Comparison of ENCODE assay signal across 15 mouse cellular contexts in the genomic region with DNA sequence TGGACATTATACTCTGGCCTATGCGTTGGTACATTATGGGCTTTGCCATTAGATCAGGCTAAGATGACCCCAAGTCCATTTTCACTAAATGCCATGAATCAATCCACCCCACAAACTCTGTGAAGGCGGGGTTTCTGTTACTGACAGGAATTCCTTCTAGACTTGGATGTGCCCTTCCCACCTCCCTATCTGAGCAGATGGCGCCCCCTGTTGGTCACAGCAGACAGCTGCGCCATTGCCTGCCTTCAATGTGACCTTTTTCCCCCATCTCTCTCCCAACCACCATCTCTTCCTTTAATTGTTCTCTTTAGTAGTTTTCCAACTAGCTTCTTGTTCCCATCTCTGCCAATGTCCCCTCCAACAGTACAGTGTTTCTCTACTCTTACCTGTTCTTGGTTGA.
DNase-seq lines count a peak whose midpoint lies in the region; ATAC-seq and TF ChIP-seq lines count a peak whose summit lies in the region.
"Had no signal": no experiment of that assay in that cellular context is flagged by ENCODE, and none has a peak within 500 bp of the region (broad histone marks: within the 10 kb centered on the region; RNA-seq: fewer than 3 reads in every experiment).

No protein-coding gene starts in this region.

- peak; percentile 6; the same call in 1 of the 2 replicates for TF ChIP-seq CTCF in kidney, postnatal 0 days (IDR thresholded peaks at IDR 0.05; ENCODE audit: low read depth)
- TF ChIP-seq CTCF in ES-Bruce4 (IDR thresholded peaks at IDR 0.05; ENCODE audit: low read depth, low read length), result peak; percentile 66
- 0 out of 2 replicates have a peak, but pooled peaks have one; percentile 20 for TF ChIP-seq CTCF in bone marrow, adult 2 months (IDR thresholded peaks at IDR 0.05; ENCODE audit: control insufficient read depth, insufficient read depth, low read length)

- H3K27ac ChIP-seq in kidney, postnatal 0 days, result no peak overlapping the region
- no peak overlapping the region for H3K27ac ChIP-seq in ES-Bruce4 (ENCODE audit: insufficient read depth, low read length)
- H3K27ac ChIP-seq in bone marrow, adult 2 months (ENCODE audit: control insufficient read depth, insufficient read depth, low read depth, low read length, poor library complexity), result no peak overlapping the region
- H3K27ac ChIP-seq in midbrain, embryonic 13.5 days, result no peak overlapping the region
- H3K27ac ChIP-seq: hindbrain, embryonic 15.5 days; liver, embryonic 13.5 days; midbrain, embryonic 12.5 days had no signal

- no peak for TF ChIP-seq EP300 in ES-Bruce4 (IDR thresholded peaks at IDR 0.05; ENCODE audit: insufficient read depth, low read depth, low read length)

- H3K4me2 ChIP-seq in kidney, postnatal 0 days (ENCODE audit: low read length), result no peak overlapping the region
- no peak overlapping the region for H3K4me2 ChIP-seq in midbrain, embryonic 13.5 days (replicated peaks)
- H3K4me2 ChIP-seq: heart, embryonic 12.5 days; hindbrain, embryonic 15.5 days; liver, embryonic 13.5 days; midbrain, embryonic 12.5 days had no signal

- H3K27me3 ChIP-seq in kidney, postnatal 0 days (ENCODE audit: insufficient read depth, low read length), result no peaks in the 10 kb centered on the region
- no peaks in the 10 kb centered on the region for H3K27me3 ChIP-seq in ES-Bruce4 (ENCODE audit: control insufficient read depth, insufficient read depth, low read length, poor library complexity, severe bottlenecking)
- no peaks in the 10 kb centered on the region for H3K27me3 ChIP-seq in midbrain, embryonic 13.5 days
- H3K27me3 ChIP-seq: heart, embryonic 12.5 days; hindbrain, embryonic 15.5 days; liver, embryonic 13.5 days; midbrain, embryonic 12.5 days had no signal

- no peaks in the 10 kb centered on the region for H3K9me3 ChIP-seq in kidney, postnatal 0 days (replicated peaks; ENCODE audit: low read length)
- H3K9me3 ChIP-seq in ES-Bruce4 (replicated peaks; ENCODE audit: control insufficient read depth, insufficient read depth, low read length, poor library complexity, severe bottlenecking), result no peaks in the 10 kb centered on the region
- no peaks in the 10 kb centered on the region for H3K9me3 ChIP-seq in midbrain, embryonic 13.5 days
- H3K9me3 ChIP-seq: heart, embryonic 12.5 days; hindbrain, embryonic 15.5 days; liver, embryonic 13.5 days; midbrain, embryonic 12.5 days had no signal

- WGBS in kidney, postnatal 0 days, result 88% methylated on average over 4 of the region's 4 CpGs
- WGBS in bone marrow, adult 2 months, result 78% methylated on average over 4 of the region's 4 CpGs
- WGBS in midbrain, embryonic 13.5 days, result 86% methylated on average over 4 of the region's 4 CpGs

- DNase-seq in kidney, postnatal 0 days (ENCODE audit: low spot score), result no peak
- no peak for DNase-seq in kidney, adult 9 months
- peak; percentile 48 for DNase-seq in lung, postnatal 10 days
- no peak for DNase-seq in T-cell, adult 2 months (ENCODE audit: low spot score)
- DNase-seq in frontal cortex, postnatal 36 days (ENCODE audit: low spot score in 2 of 2), result no peak
- DNase-seq: gastrocnemius, postnatal 10 days; kidney, postnatal 36 days; liver, embryonic 13.5 days; retina, postnatal 1 day had no signal

- H3K4me3 ChIP-seq in kidney, postnatal 0 days (replicated peaks; ENCODE audit: low read depth, low read length), result no peak overlapping the region
- H3K4me3 ChIP-seq in ES-Bruce4 (ENCODE audit: low read depth, low read length), result no peak overlapping the region
- H3K4me3 ChIP-seq in bone marrow, adult 2 months (replicated peaks; ENCODE audit: control insufficient read depth, low read depth, low read length), result no peak overlapping the region
- no peak overlapping the region for H3K4me3 ChIP-seq in midbrain, embryonic 13.5 days (replicated peaks)
- H3K4me3 ChIP-seq: heart, embryonic 12.5 days; hindbrain, embryonic 15.5 days; liver, embryonic 13.5 days; midbrain, embryonic 12.5 days had no signal

- ATAC-seq in kidney, postnatal 0 days (replicated peaks; ENCODE audit: low FRiP score, low read depth), result no peak
- ATAC-seq in midbrain, embryonic 13.5 days, result no peak

- H3K36me3 ChIP-seq in kidney, postnatal 0 days (ENCODE audit: insufficient read depth, low read length), result no peaks in the 10 kb centered on the region
- no peaks in the 10 kb centered on the region for H3K36me3 ChIP-seq in ES-Bruce4 (ENCODE audit: control insufficient read depth, insufficient read depth, low read length, poor library complexity, severe bottlenecking)
- no peaks in the 10 kb centered on the region for H3K36me3 ChIP-seq in midbrain, embryonic 13.5 days
- H3K36me3 ChIP-seq: heart, embryonic 12.5 days; hindbrain, embryonic 15.5 days; liver, embryonic 13.5 days; midbrain, embryonic 12.5 days had no signal

- H3K9ac ChIP-seq in kidney, postnatal 0 days (ENCODE audit: low read depth, low read length), result no peak overlapping the region
- H3K9ac ChIP-seq in ES-Bruce4 (ENCODE audit: low read depth, poor library complexity, severe bottlenecking), result no peak overlapping the region
- H3K9ac ChIP-seq in midbrain, embryonic 13.5 days (replicated peaks), result no peak overlapping the region
- H3K9ac ChIP-seq: heart, embryonic 12.5 days; hindbrain, embryonic 15.5 days; liver, embryonic 13.5 days; midbrain, embryonic 12.5 days had no signal

- TF ChIP-seq POLR2A in ES-Bruce4 (IDR thresholded peaks at IDR 0.05; ENCODE audit: insufficient read depth, low read length), result no peak
- TF ChIP-seq POLR2A in bone marrow, adult 2 months (IDR thresholded peaks at IDR 0.05; ENCODE audit: borderline replicate concordance, control insufficient read depth, low read depth, low read length), result no peak

- no peaks in the 10 kb centered on the region for H3K4me1 ChIP-seq in kidney, postnatal 0 days (replicated peaks; ENCODE audit: insufficient read depth, low read length)
- H3K4me1 ChIP-seq in ES-Bruce4 (ENCODE audit: control insufficient read depth, insufficient read depth, low read length), result no peaks in the 10 kb centered on the region
- H3K4me1 ChIP-seq in bone marrow, adult 2 months (ENCODE audit: control insufficient read depth, insufficient read depth, low read length), result no peaks in the 10 kb centered on the region
- peaks cover 20% of the 10 kb centered on the region for H3K4me1 ChIP-seq in midbrain, embryonic 13.5 days (replicated peaks)
- H3K4me1 ChIP-seq: heart, embryonic 12.5 days; liver, embryonic 13.5 days had no signal

Comparison
In these comparisons a context has a peak if more than half of its experiments do, and no peak if none do; other contexts are left out.
1. CTCF ChIP-seq: peak in every context shown above with its lines; median percentile 66 in ES-Bruce4; 20 in bone marrow, adult 2 months; 6 in kidney, postnatal 0 days.